Mouse (Mus musculus): ENCODE measurements around the gene Dcakd.

Gene Dcakd

DNA sequence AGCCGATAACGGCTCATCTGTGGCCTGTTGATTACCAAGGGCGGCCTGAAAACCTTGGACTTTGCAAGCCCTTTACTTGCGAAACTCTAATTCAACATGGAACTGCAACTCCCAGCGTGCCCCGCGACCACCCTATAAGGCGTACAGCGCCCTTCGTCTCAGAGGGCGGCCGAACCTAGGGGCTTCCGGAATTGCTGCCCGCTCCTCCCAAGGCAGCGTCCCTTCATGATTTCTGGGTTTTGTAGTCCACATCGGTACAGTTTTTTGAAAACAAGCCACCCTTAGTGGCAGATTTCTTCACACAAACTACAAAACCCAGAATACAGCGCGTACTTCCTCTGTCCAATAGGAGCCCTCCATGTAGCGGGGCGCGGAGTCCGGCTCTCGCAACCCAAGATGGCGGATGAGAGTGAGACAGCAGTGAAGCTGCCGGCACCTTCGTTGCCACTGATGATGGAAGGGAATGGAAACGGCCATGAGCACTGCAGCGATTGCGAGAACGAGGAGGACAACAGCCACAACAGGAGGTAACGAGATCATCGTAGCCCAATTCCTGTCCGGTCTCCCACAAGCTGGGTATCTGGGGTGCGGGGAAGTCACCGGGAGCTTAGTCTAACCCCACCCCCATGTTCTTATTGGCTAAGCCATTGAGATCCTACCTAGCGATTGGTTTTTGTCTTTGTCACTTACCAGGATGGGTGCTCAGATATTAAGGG, at the start of gene Dcakd, which contains the start of gene Nmt1:
Gene Dcakd (minus strand): TSS at position 158 of the 716 bp plus-strand sequence.
Gene Nmt1 (plus strand): TSS at position 15 of the 716 bp plus-strand sequence.
- DNase-seq (ENCODE audit: low read depth, low spot score), result peak; percentile 99

DNA sequence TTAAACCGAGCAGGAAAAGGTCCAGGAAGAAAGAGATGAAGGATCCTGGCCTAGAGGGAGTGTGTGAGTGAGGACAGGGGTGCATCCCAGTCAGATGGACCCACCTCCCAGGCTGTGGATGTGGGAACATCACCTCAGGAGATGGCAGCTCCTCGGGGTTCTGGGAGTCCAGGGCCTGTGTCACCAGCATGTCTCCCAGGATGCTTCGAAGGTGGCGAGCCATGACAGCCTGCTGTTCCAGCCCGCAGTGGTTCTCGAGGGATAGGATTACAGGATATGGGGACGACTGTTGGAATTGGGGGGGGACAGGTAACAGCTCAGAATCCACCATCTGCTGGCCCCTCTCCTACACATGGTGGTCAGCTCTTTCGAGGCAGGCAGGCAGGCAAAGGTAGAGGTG, 48.4 kb upstream of the Dcakd start:
- no peak for DNase-seq (ENCODE audit: low read depth, low spot score)

DNA sequence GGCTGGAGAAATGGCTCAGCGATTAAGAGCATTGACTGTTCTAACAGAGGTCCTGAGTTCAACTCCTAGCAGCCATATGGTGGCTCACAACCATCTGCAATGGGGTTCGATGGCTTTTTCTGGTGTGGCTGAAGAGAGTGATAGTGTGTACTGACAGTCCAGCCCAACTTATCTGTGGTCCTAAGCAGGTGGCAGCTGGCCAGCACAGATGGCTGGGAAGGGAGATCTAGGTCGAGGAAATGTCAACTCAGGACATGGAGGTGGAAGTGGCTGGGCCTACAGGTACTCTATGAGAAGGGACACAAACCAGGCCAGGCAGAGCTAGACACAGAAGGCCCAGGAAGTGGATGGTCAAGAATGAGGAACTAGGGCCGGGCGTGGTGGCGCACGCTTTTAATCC, 47.9 kb upstream of the Dcakd start:
- no peak for DNase-seq (ENCODE audit: low read depth, low spot score)

DNA sequence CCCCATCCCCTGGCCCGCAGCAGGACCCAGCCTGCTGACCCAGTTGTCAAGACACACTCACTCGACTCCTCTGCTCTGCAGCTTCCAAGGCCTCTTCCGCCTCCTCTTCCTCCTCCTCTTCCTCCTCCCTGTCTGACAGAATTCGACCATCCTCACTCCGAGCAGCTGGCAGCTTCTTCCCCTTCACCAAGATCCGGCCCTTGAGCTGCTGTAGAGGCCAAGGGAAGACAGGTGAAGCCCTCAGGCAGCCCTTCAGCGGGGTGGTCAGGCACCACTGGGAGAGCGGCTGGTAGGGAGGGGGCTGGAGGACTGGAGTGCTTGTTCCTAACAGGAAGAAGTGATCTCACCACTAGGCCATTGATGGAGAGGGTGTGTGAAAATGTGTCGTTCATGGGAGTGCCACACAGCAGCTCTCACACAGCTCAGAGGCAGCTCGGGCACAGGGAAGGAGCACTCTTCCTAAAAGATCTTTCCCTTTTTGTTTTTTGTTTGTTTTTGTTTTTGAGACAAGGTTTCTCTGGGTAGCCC, 46.7 kb upstream of the Dcakd start:
- no peak for DNase-seq (ENCODE audit: low read depth, low spot score)

DNA sequence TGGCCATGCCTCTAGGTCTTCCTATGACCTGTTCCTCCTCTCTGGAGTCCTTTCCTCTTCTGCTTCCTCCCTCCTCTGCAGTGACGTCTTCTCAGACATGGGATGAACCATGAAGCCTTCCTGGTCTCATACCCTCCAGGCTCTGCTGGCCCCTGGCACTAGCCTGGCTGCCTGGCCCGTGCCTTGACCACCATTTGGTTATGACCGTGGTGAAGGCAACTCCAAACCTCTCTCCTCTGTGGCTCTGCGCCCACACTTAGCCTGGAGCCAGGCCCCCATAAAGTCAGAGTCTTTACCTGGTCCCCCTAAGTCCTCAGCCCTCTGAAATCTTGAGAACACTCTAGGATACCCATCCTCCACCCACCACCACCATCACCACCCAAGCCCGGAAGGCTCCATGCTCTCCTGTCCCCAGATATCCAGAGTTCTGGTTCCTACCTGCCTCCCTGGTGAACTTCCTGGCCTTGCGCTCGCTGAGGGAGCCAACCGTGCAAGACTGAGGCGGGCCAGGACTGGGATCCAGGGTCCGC, 46.1 kb upstream of the Dcakd start:
- DNase-seq (ENCODE audit: low read depth, low spot score), result no peak

DNA sequence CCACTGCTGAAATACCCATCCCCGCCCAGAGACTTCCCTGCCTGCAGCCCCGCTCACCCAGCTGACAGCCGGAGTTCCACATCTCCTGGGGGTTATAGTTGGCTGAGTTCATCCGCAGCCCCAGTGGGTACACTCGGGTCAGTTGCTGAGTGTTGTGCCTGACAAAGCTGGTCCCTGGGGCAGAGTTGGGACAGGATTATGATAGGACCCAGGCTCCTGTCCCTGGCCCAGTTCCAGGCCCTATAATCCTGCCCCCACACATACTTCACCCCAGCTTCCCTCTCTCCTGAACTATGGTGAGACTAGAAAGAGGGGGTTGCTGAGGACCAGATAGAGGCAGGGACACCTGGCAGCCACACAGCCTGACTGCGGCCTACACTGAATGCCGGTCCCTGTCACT, 45.5 kb upstream of the Dcakd start:
- no peak for DNase-seq (ENCODE audit: low read depth, low spot score)

DNA sequence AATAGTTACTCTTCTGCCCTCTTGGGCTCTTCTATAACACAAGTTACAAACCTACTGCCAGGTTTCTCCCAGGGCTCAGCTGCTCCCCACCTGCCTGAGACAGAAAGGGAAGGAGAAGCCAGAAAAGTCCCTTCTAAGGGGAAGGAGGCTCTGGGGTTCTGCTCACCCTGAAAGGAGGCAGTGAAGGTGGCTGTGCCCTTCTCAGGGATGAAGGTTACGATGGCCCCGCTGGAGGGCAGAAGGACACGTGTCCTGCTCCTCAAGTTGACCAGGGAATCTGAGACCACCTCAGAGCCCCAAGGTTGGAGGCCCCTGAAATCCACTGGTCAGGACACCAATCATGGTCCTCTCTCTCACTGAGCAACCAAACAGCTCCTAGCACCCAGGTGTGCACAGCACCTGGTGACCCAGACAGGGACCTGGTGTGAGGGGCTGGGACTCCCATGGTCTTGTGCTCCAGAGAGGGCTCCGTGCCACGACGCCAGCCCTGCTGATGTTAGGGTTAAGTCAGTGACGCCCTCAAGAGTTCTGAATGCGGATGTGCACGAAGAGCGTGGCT, 42.3 kb upstream of the Dcakd start:
- no peak for DNase-seq (ENCODE audit: low read depth, low spot score)

DNA sequence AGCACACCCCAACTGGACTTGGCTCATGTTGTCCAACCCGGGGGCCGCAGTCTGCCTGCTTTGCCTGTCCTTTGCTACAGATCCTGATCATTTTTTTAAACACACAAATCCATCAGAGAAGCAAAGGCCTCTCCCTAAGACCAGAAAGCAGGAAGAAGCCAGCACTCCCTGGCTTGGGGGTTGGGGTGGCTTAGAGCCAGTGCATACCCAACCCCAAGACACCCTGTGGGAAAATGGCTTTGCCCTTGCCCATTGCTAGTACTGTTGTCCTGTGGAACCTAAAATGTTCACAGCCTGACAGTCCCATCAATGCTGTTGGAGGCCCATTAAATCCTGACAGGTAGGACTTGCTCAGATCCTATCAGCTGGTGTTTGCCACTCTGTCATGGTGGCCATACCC, 41.6 kb upstream of the Dcakd start:
- DNase-seq (ENCODE audit: low read depth, low spot score), result no peak

DNA sequence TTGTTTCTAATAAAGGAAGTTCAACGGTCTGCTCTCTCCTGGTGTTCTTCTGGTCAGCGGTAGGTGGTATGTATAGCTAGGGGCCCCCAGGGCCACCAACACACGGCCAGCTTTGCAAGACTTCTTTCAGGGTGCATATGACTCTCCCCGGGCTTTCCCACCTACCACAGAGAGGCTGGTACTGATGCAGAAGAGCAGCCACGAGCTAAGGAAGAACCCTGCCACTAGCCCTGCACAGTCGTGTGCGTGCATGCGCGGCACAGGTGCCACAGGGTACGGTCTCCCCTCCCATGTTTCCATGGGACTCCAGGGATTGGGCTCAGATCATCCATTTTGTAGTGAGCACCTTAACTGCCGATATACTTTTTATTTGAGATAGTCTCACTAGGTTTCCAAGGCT, 40.8 kb upstream of the Dcakd start:
- no peak for DNase-seq (ENCODE audit: low read depth, low spot score)

DNA sequence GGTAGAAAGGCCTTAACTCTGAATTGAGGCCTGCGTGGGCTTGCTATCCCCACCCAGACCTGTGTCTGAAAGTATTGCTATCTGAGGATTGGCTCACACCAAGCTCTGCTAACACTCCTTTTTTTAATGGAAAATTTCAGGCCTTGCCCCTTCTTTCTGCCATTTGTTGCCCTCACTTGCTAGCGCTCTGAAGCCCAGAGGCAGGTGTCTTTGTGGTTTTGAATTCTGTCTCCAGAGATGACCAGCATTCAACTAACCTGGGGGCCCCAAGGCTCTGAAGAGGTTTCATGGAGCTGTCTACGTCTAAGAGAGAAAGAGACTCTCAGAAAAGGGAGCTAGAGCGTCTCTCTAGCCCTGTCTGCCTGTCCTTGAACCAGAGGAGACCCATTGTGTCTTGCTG, 40.1 kb upstream of the Dcakd start:
- DNase-seq (ENCODE audit: low read depth, low spot score), result no peak

DNA sequence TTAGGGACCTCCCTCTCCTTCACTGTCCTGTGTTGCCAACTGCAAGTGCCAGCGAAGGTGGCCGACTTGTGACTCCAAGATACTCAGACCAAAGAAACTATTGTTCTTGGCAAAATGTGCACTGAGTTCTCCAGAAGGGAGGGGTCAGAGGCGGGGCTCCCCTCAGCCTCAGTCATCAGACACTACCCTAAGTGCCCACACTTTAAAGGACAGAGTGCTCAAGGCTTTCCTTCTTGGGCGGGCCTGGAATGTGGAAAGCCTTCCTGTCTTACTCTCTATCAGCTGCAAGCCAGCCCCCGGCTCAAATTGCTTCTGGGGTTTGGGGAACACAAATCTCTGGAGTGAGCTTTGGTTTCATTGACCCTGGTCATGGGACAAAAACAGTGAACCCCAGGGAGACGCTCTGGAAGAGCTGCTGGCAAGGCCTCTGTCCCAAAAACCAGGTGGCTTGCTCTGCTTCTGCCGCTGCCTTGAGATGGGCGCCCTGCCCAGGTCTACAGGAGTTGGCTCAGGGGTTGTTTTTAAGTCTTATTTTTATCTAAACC, 39.4 kb upstream of the Dcakd start:
- no peak for DNase-seq (ENCODE audit: low read depth, low spot score)

DNA sequence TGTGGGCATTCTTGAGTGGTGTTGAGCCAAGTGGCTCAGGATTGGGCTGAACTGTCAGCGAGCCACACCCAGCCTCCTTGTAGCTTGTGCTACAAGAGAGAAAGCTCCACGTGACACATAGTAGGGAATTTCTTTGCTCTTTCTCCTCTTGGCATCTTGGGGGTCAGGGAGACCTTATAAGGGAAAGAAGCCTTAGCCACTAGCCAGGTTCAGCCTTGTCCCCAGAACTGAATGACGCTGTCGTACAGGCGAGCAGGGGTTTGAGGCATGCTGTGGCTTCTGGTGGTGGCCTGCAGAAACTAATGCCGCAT, 38.9 kb upstream of the Dcakd start:
- DNase-seq (ENCODE audit: low read depth, low spot score), result no peak

DNA sequence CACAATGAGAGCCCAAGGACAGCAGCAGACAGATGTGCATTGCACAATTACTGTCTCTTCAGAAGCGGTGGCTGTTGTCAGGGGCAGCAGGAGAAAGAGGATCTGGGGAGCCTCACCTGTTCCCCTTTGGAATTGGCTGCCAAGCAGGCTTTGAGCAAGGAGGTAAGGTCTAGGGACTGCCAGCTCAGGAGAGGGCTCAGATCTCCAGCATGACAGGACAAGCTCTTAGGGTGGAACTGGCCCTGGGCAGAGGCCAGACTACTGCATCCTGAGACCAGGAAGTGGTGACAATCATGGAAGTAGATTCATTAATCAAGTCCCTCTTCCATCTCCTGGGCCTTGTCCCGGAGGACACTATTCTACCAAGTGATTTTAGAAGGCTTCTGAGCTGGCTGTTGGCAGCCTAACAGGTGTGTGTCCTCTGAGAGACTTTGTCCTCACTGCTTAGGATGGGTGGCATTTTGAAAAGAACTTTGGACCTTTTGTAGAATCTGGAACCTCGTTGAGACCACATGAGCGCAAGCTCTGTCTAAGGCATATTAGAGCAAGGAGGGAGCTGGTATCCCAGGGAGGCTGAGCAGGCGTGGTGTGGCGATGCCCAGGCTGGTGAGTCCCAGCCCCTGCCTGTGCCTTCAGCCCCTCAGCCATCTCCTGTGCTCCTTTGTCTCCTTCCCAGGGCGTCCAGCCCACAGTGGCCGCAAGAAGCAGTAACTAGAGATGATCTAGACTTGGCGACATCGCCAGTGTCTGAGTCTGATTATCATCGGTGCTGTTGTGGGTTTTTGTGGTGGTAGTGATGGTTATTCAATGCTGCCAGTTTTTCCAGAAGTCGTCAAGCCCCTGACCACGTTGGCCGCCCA, 38.3 kb upstream of the Dcakd start:
- no peak for DNase-seq (ENCODE audit: low read depth, low spot score)

DNA sequence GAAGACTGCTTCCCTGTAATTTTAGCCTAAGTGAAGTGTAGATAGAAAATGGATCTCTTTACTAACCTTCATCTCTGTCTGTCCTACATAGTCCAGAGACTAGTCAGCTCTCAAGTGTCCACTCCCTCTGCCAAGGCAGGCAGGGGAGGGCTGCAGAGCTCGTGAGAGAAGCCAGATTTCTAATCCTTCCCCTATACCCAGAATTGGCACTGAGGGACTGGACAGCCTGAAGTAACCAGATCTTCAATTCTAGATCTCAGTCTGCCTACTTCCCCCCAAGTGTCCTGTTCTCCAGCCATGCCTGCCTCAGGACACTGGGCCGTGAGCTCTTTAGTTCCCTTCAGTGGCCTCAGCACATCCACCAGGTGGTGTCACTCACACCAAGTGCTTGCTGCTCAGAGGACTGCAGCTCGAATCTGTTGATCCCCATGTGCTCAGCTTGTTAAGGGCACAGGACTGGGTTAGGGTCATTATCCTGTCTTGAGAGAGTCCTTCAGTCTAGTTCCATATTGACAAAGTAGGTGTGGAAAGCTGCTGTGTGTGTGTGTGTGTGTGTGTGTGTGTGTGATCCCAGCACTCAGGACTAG, 30.5 kb upstream of the Dcakd start:
- no peak for DNase-seq (ENCODE audit: low read depth, low spot score)

DNA sequence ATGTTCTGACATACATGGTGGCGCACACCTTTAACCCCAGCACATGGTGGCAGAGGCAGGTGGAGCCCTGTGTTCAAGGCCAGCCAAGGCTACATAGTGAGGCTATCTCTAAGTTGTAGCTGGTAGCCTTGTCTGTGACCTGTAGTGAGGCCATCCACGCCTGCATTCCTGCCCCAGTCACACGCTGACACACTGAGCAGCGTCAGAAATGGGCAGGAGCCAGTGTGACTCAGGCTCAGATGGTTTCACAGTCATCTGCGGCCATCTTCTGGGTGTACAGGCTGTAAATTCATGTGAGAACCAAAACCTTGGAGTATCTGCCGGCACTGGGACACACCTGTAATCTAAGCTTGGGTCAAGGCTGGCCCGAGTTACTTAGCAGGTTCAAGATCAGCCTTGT, 28.5 kb upstream of the Dcakd start:
- DNase-seq (ENCODE audit: low read depth, low spot score), result no peak

DNA sequence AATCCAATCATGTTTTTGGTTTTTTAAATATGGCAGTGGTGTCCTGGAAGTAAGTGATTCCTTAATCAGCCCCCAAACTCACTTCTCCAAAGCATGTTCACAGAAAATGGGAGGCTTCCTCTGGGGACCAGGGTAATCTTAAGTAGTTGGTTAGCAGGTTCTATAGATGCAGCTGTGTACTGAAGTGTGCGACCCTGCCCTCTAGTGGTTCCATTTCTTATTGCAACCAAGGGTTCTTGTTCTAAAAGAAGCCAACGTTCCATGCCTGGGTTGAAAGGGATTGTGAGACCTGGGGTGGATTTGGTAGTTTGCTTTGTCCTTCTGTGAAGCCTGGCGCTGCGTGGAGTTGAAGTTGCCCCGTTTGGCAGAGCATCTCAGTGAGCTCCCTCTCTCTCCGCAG, 26.7 kb upstream of the Dcakd start:
- peak; percentile 69 for DNase-seq (ENCODE audit: low read depth, low spot score)

DNA sequence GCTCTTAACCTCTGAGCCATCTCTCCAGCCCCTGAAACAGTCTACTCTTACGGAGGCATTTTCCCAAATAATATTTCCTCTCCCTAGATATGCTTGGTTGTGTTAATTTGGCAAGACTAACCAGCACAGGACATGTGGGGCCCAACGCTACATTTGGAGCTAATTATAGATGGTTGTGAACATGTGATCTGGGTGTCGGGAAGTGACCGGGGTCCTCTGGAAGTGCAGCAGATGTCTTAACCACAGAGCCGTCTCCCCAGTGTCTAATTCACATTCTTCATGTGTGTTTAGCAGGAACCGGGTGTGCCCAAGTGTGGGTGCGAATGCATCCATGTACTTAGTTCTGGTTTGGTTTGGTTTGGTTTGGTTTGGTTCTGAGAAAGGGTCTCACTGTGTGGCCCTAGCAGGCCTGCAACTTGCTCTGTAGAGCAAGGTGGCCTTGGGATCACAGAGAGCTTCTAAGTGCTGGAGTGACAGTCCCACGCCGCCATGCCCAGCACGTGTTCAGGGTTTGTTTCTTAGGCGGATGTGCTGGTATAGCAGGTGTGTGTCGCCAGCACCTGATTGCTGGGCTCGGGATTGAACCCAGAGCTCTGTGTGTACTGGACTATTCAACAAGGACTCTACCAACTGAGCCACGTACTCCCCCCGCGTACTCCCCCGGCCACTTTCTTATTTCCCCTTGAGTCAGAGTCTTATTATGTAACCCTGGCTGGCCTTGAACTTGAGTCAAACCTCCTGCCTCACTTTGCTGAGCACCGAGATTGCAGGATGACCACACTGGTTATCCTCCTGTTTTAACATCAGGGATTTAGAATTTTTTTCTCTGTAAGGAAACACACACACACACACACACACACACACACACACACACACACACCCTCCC, 25.3 kb upstream of the Dcakd start:
- no peak for DNase-seq (ENCODE audit: low read depth, low spot score)

DNA sequence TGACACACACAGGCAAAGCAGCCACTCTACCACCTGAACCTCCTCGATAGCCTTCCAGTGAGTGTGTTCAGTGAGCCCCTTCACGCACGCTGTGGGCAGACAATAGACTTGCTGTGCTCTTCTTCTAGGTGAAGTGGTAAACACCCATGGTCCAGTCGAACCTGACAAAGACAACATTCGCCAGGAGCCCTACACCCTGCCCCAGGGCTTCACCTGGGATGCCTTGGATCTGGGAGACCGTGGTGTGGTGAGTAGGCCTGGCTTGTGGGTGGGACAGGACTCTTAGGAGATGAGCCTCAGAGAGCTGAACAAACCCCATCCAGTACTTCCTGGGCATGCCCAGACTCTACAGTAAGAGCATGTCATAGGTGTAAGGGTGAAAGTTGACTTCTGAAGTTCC, 23.9 kb upstream of the Dcakd start:
- DNase-seq (ENCODE audit: low read depth, low spot score), result no peak

DNA sequence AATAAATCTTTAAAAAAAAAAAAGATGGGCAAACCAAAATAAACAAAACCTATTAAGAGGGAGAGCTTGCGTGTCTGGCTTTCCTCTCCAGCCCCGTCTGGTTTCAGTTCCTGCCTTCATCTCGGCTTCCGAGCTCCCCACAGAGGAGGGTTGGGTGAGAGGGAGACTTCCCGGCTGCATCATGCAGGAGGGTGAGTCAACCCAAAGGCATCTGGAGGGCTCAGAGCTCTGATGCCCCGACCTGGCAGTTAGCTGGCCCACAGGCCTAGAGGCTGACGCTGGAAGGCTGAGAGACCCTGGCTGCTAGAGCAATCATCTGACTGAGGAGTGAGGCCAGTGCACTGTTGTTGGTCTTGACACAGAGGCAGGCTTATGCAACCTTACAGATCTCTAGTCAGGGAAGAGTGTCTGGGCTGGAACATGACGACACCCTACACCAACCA, 23.1 kb upstream of the Dcakd start:
- peak; percentile 60 for DNase-seq (ENCODE audit: low read depth, low spot score)

DNA sequence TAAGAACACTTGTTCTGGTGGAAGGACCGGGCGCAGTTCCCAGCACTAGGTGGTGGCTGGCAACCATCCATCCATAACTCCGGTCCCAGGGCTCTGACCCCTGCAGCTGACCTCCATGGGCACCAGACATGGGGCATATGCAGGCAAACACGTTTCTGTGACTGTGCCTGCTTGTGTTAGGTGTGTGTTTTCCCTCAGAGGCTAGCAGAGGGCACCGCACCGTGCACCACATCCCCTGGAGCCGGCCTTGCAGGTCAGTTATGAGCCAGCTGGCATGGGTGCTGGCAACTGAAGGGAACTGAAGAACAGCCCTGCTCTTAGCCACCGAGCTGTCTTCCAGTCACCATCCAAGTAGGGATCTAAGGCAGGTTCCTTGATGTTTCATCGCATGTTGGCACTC, 22.0 kb upstream of the Dcakd start:
- no peak for DNase-seq (ENCODE audit: low read depth, low spot score)

DNA sequence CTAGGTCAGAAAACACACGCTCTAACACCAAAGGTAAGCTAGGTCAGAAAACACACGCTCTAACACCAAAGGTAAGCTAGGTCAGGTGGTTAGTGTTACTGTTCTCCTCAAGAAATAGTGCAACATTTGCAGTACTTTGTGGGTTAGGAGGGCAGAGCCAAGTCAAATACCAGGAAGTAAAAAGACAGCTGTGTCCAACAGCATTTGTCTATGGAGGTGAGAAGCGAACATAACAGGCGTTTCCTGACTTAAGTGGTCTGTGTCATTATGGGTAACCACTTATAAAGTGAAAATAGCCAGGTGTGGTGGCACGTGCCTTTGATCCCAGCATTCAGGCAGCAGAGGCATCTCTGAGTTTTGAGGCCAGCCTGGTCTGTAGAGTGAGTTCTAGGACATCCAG, 21.5 kb upstream of the Dcakd start:
- DNase-seq (ENCODE audit: low read depth, low spot score), result no peak

Measured in A20 (cell line).